Mouse (Mus musculus): ENCODE results near the gene Vav3.

DNA sequence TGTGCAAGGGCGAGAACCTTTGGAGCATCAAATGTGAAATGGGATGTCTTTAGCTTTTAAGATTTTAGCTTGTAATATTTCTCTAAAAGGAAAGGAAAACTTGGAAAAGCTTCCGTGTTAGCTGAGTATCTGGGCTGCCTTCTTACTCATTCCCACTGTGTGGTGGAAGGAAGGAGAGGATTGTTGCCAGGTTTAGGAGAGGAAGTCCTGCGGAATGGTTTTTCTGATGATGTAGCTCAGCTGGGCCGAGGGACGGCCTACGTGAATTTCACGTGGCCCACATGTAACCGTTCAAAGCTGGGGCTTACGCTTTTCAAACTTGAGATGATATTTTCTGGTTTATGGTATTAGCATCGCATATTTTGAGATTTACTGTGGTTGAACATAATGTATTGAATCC, 48.3 kb downstream of the Vav3 start:
- TF ChIP-seq GATA1 (IDR thresholded peaks at IDR 0.05; ENCODE audit: borderline replicate concordance, low read length): no peak
- TF ChIP-seq FLI1 (IDR thresholded peaks at IDR 0.05; ENCODE audit: low read length): no peak
